15 mouse cellular contexts compared by ENCODE assay signal in the genomic region with DNA sequence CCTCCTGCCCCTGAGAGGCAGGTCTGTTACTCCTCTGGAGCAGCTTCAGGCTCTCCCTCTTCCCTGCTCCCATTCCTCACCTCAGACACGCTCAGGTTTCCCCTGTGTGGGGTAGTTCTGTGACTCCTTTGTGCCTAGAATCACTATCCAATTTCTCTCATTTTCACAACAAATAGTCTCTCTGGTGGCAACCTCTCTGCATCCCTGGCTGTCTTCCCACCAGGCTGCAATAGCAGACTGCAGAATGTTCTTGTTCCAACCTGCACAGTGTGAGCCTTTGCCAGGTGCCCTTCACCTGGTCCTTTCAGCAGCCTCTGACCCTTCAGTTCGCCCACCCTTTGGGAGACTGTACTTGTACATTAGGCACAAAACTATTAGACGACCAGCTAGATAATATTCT. TPM values are rescaled to one million over a fixed set of nuclear protein-coding genes. Genes with fewer than 3 reads are reported as not detected.
"Had no signal": no experiment of that assay in that cellular context is flagged by ENCODE, and none has a peak within 500 bp of the region (broad histone marks: within the 10 kb centered on the region; RNA-seq: fewer than 3 reads in every experiment).

No protein-coding gene starts in this region.

- H3K27me3 ChIP-seq: liver, embryonic 15.5 days; midbrain, embryonic 12.5 days had no signal

- H3K9ac ChIP-seq: liver, embryonic 15.5 days; midbrain, embryonic 12.5 days had no signal

- H3K4me2 ChIP-seq: liver, embryonic 11.5 days; liver, embryonic 15.5 days; midbrain, embryonic 12.5 days had no signal

- H3K36me3 ChIP-seq: limb, embryonic 10.5 days; liver, embryonic 15.5 days; midbrain, embryonic 12.5 days had no signal

- H3K4me3 ChIP-seq: left cerebral cortex, adult 2 months; limb, embryonic 10.5 days; liver, embryonic 15.5 days; megakaryocyte, embryonic 14.5 days; midbrain, embryonic 12.5 days had no signal

- DNase-seq: kidney, adult 8-10 months; kidney, postnatal 36 days; lung, adult 2 months; lung, postnatal 4 days; thymus, postnatal 4 days had no signal

- H3K9me3 ChIP-seq: limb, embryonic 10.5 days; liver, embryonic 15.5 days; midbrain, embryonic 12.5 days had no signal

- H3K27ac ChIP-seq: kidney, postnatal 0 days; left cerebral cortex, adult 2 months; limb, embryonic 10.5 days; liver, embryonic 15.5 days; midbrain, embryonic 12.5 days; stomach, postnatal 0 days had no signal

- H3K4me1 ChIP-seq: liver, embryonic 15.5 days; megakaryocyte, embryonic 14.5 days had no signal

- ATAC-seq: lung, postnatal 0 days; midbrain, embryonic 16.5 days had no signal

RNA-seq across cellular contexts. Expression of gene Lnx1, which starts 19.1 kb away (rescaled TPM):
- polyA plus RNA-seq: liver, embryonic 15.5 days had no signal
